Mouse (Mus musculus): ENCODE data around the gene Ndufb10.
A peak's percentile ranks its signal among the peaks of the same experiment; 100 is the strongest.

The Ndufb10 gene

GRCm38 (mm10) chr17:24707801-24708425 is 16.4 kb downstream of the Ndufb10 start:
- DNase-seq (ENCODE audit: low read depth, low spot score), result no peak

- DNase-seq (ENCODE audit: low read depth, low spot score), result peak; percentile 93
Observed at GRCm38 (mm10) chr17:24706982-24707800, 17.1 kb downstream of the Ndufb10 start, which contains the start of gene Tbl3. Tbl3 (minus strand) TSS chr17:24707660.

GRCm38 (mm10) chr17:24705821-24706220 is 18.5 kb downstream of the Ndufb10 start:
- no peak for DNase-seq (ENCODE audit: low read depth, low spot score)

- DNase-seq (ENCODE audit: low read depth, low spot score), result no peak
Observed at GRCm38 (mm10) chr17:24701251-24701650, 23.0 kb downstream of the Ndufb10 start.

GRCm38 (mm10) chr17:24699473-24699872 is 24.8 kb downstream of the Ndufb10 start:
- no peak for DNase-seq (ENCODE audit: low read depth, low spot score)

- no peak for DNase-seq (ENCODE audit: low read depth, low spot score)
Observed at GRCm38 (mm10) chr17:24698715-24699114, 25.6 kb downstream of the Ndufb10 start.

GRCm38 (mm10) chr17:24697985-24698384 is 26.3 kb downstream of the Ndufb10 start:
- no peak for DNase-seq (ENCODE audit: low read depth, low spot score)

- peak; percentile 83 for DNase-seq (ENCODE audit: low read depth, low spot score)
Observed at GRCm38 (mm10) chr17:24696011-24696697, 28.1 kb downstream of the Ndufb10 start, which contains the start of the genes Gfer and Noxo1. Gfer (minus strand) TSS chr17:24696156. Noxo1 (plus strand) TSS chr17:24696234.

GRCm38 (mm10) chr17:24695326-24696010 is 28.8 kb downstream of the Ndufb10 start:
- no peak for DNase-seq (ENCODE audit: low read depth, low spot score)

GRCm38 (mm10) chr17:24692385-24692784 is 31.9 kb downstream of the Ndufb10 start:
- DNase-seq (ENCODE audit: low read depth, low spot score), result no peak

- DNase-seq (ENCODE audit: low read depth, low spot score), result no peak
Observed at GRCm38 (mm10) chr17:24689251-24690081, 34.8 kb downstream of the Ndufb10 start, which contains the start of gene Syngr3. Syngr3 (minus strand) TSS chr17:24689955.

- DNase-seq (ENCODE audit: low read depth, low spot score), result no peak
Observed at GRCm38 (mm10) chr17:24687599-24687998, 36.7 kb downstream of the Ndufb10 start.

- no peak for DNase-seq (ENCODE audit: low read depth, low spot score)
Observed at GRCm38 (mm10) chr17:24687146-24687595, 37.1 kb downstream of the Ndufb10 start.

- no peak for DNase-seq (ENCODE audit: low read depth, low spot score)
Observed at GRCm38 (mm10) chr17:24686514-24686913, 37.8 kb downstream of the Ndufb10 start.

- DNase-seq (ENCODE audit: low read depth, low spot score), result no peak
Observed at GRCm38 (mm10) chr17:24677500-24678080, 46.7 kb downstream of the Ndufb10 start.

- DNase-seq (ENCODE audit: low read depth, low spot score), result no peak
Observed at GRCm38 (mm10) chr17:24676877-24677276, 47.4 kb downstream of the Ndufb10 start.

- DNase-seq (ENCODE audit: low read depth, low spot score), result peak; percentile 85
Observed at GRCm38 (mm10) chr17:24676187-24676586, 48.1 kb downstream of the Ndufb10 start.

GRCm38 (mm10) chr17:24674277-24674676 is 50.0 kb downstream of the Ndufb10 start:
- DNase-seq (ENCODE audit: low read depth, low spot score), result no peak

GRCm38 (mm10) chr17:24672141-24672540 is 52.1 kb downstream of the Ndufb10 start:
- no peak for DNase-seq (ENCODE audit: low read depth, low spot score)

Measured in forelimb bud, embryonic 11.5 days (tissue).